Mouse (Mus musculus): ENCODE results near the gene Tll2. TPM values are rescaled to one million over a fixed set of nuclear protein-coding genes. Genes with fewer than 3 reads are reported as not detected.
A peak's percentile ranks its signal among the peaks of the same experiment; 100 is the strongest.

Tll2 gene
- polyA plus RNA-seq, 1 experiment from 2014 or later = 0.95 TPM

GRCm38 (mm10) chr19:41113911-41114531 lies 92.6 kb downstream of the Tll2 start:
- DNase-seq (ENCODE audit: low spot score) = peak; percentile 76
- Histone ChIP-seq H3K4me3 (ENCODE audit: low read depth, low read length) (no peak overlapping the region), H3K9ac (ENCODE audit: low read length) (no peak overlapping the region), H3K36me3 (ENCODE audit: control insufficient read depth, insufficient read depth, low read length) (no peaks in the 10 kb centered on the region), H3K27ac (ENCODE audit: low read depth, low read length) (peak overlapping the region; percentile 25; the same call in 1 of the 2 replicates), H3K27me3 (ENCODE audit: control insufficient read depth, insufficient read depth, low read length) (peaks cover 5% of the 10 kb centered on the region; the same call in 1 of the 2 replicates), H3K9me3 (ENCODE audit: control insufficient read depth, low read length) (no peaks in the 10 kb centered on the region), H3K4me1 (replicated peaks; ENCODE audit: control insufficient read depth, insufficient read depth, low read length) (peaks cover 8% of the 10 kb centered on the region; the same call in 1 of the 2 replicates), H3K4me2 (ENCODE audit: low read depth, low read length, severe bottlenecking) (no peak overlapping the region)
- ATAC-seq (replicated peaks; ENCODE audit: low FRiP score) = peak; percentile 85
- 45% methylated on average over 17 of the region's 17 CpGs for WGBS

GRCm38 (mm10) chr19:41112609-41113008 lies 94.0 kb downstream of the Tll2 start:
- Histone ChIP-seq H3K9ac (ENCODE audit: low read length) (no peak overlapping the region), H3K27ac (ENCODE audit: low read depth, low read length) (no peak overlapping the region), H3K4me1 (replicated peaks; ENCODE audit: control insufficient read depth, insufficient read depth, low read length) (peaks cover 8% of the 10 kb centered on the region; the same call in 1 of the 2 replicates), H3K27me3 (ENCODE audit: control insufficient read depth, insufficient read depth, low read length) (peaks cover 5% of the 10 kb centered on the region; the same call in 1 of the 2 replicates), H3K9me3 (ENCODE audit: control insufficient read depth, low read length) (no peaks in the 10 kb centered on the region), H3K36me3 (ENCODE audit: control insufficient read depth, insufficient read depth, low read length) (no peaks in the 10 kb centered on the region), H3K4me3 (ENCODE audit: low read depth, low read length) (no peak overlapping the region), H3K4me2 (ENCODE audit: low read depth, low read length, severe bottlenecking) (no peak overlapping the region)
- WGBS = 42% methylated on average over 6 of the region's 6 CpGs
- DNase-seq (ENCODE audit: low spot score) (no peak), ATAC-seq (replicated peaks; ENCODE audit: low FRiP score) (no peak)

- no peak for ATAC-seq (replicated peaks; ENCODE audit: low FRiP score)
- no peak for DNase-seq (ENCODE audit: low spot score)
- Histone ChIP-seq H3K9me3 (ENCODE audit: control insufficient read depth, low read length) (no peaks in the 10 kb centered on the region), H3K36me3 (ENCODE audit: control insufficient read depth, insufficient read depth, low read length) (no peaks in the 10 kb centered on the region), H3K27me3 (ENCODE audit: control insufficient read depth, insufficient read depth, low read length) (peaks cover 13% of the 10 kb centered on the region), H3K27ac (ENCODE audit: low read depth, low read length) (no peak overlapping the region), H3K4me1 (replicated peaks; ENCODE audit: control insufficient read depth, insufficient read depth, low read length) (peaks cover 6% of the 10 kb centered on the region; the same call in 1 of the 2 replicates), H3K9ac (ENCODE audit: low read length) (no peak overlapping the region), H3K4me3 (ENCODE audit: low read depth, low read length) (no peak overlapping the region), H3K4me2 (ENCODE audit: low read depth, low read length, severe bottlenecking) (no peak overlapping the region)
- 50% methylated on average over 5 of the region's 5 CpGs for WGBS
Measured at GRCm38 (mm10) chr19:41109991-41110390, 96.6 kb downstream of the Tll2 start.

GRCm38 (mm10) chr19:41109496-41109895 lies 97.1 kb downstream of the Tll2 start:
- DNase-seq (ENCODE audit: low spot score) (peak; percentile 71), ATAC-seq (replicated peaks; ENCODE audit: low FRiP score) (peak; percentile 51; the same call in 1 of the 2 replicates)
- H3K4me3 ChIP-seq (ENCODE audit: low read depth, low read length) = no peak overlapping the region
- peaks cover 3% of the 10 kb centered on the region; the same call in 1 of the 2 replicates for H3K4me1 ChIP-seq (replicated peaks; ENCODE audit: control insufficient read depth, insufficient read depth, low read length)
- H3K9me3 ChIP-seq (ENCODE audit: control insufficient read depth, low read length) = no peaks in the 10 kb centered on the region
- peaks cover 13% of the 10 kb centered on the region for H3K27me3 ChIP-seq (ENCODE audit: control insufficient read depth, insufficient read depth, low read length)
- H3K9ac ChIP-seq (ENCODE audit: low read length) = no peak overlapping the region
- H3K36me3 ChIP-seq (ENCODE audit: control insufficient read depth, insufficient read depth, low read length) = no peaks in the 10 kb centered on the region
- no peak overlapping the region for H3K27ac ChIP-seq (ENCODE audit: low read depth, low read length)
- no peak overlapping the region for H3K4me2 ChIP-seq (ENCODE audit: low read depth, low read length, severe bottlenecking)
- WGBS = 30% methylated on average over 8 of the region's 8 CpGs

- Histone ChIP-seq H3K4me3 (ENCODE audit: low read depth, low read length) (no peak overlapping the region), H3K9me3 (ENCODE audit: control insufficient read depth, low read length) (no peaks in the 10 kb centered on the region), H3K9ac (ENCODE audit: low read length) (no peak overlapping the region), H3K27me3 (ENCODE audit: control insufficient read depth, insufficient read depth, low read length) (peaks cover 13% of the 10 kb centered on the region), H3K4me1 (replicated peaks; ENCODE audit: control insufficient read depth, insufficient read depth, low read length) (no peaks in the 10 kb centered on the region; the same call in 1 of the 2 replicates), H3K27ac (ENCODE audit: low read depth, low read length) (no peak overlapping the region), H3K4me2 (ENCODE audit: low read depth, low read length, severe bottlenecking) (no peak overlapping the region), H3K36me3 (ENCODE audit: control insufficient read depth, insufficient read depth, low read length) (no peaks in the 10 kb centered on the region)
- ATAC-seq (replicated peaks; ENCODE audit: low FRiP score) = no peak
- no peak for DNase-seq (ENCODE audit: low spot score)
- WGBS = 83% methylated on average over 7 of the region's 7 CpGs
Measured at GRCm38 (mm10) chr19:41108666-41109065, 98.0 kb downstream of the Tll2 start.

- no peak for ATAC-seq (replicated peaks; ENCODE audit: low FRiP score)
Measured at GRCm38 (mm10) chr19:41107530-41107929, 99.1 kb downstream of the Tll2 start.

GRCm38 (mm10) chr19:41104922-41105321 lies 101.7 kb downstream of the Tll2 start:
- no peak overlapping the region for H3K4me2 ChIP-seq (ENCODE audit: low read depth, low read length, severe bottlenecking)
- H3K9ac ChIP-seq (ENCODE audit: low read length) = no peak overlapping the region
- DNase-seq (ENCODE audit: low spot score) (peak; percentile 61), ATAC-seq (replicated peaks; ENCODE audit: low FRiP score) (no peak; the same call in 1 of the 2 replicates)
- no peaks in the 10 kb centered on the region; the same call in 1 of the 2 replicates for H3K4me1 ChIP-seq (replicated peaks; ENCODE audit: control insufficient read depth, insufficient read depth, low read length)
- H3K27me3 ChIP-seq (ENCODE audit: control insufficient read depth, insufficient read depth, low read length) = peaks cover 8% of the 10 kb centered on the region
- H3K9me3 ChIP-seq (ENCODE audit: control insufficient read depth, low read length) = no peaks in the 10 kb centered on the region
- no peak overlapping the region for H3K27ac ChIP-seq (ENCODE audit: low read depth, low read length)
- no peaks in the 10 kb centered on the region for H3K36me3 ChIP-seq (ENCODE audit: control insufficient read depth, insufficient read depth, low read length)
- 43% methylated on average over 8 of the region's 8 CpGs for WGBS
- H3K4me3 ChIP-seq (ENCODE audit: low read depth, low read length) = no peak overlapping the region

More at GRCm38 (mm10) chr19:41107530-41107929, 99.1 kb downstream of the Tll2 start:
- no peak for DNase-seq (ENCODE audit: low spot score)
- Histone ChIP-seq H3K4me1 (replicated peaks; ENCODE audit: control insufficient read depth, insufficient read depth, low read length) (no peaks in the 10 kb centered on the region; the same call in 1 of the 2 replicates), H3K36me3 (ENCODE audit: control insufficient read depth, insufficient read depth, low read length) (no peaks in the 10 kb centered on the region), H3K27me3 (ENCODE audit: control insufficient read depth, insufficient read depth, low read length) (peaks cover 13% of the 10 kb centered on the region), H3K27ac (ENCODE audit: low read depth, low read length) (no peak overlapping the region), H3K9me3 (ENCODE audit: control insufficient read depth, low read length) (no peaks in the 10 kb centered on the region), H3K9ac (ENCODE audit: low read length) (no peak overlapping the region), H3K4me2 (ENCODE audit: low read depth, low read length, severe bottlenecking) (no peak overlapping the region), H3K4me3 (ENCODE audit: low read depth, low read length) (no peak overlapping the region)
- WGBS = 68% methylated on average over 8 of the region's 8 CpGs

- Histone ChIP-seq H3K27ac (ENCODE audit: low read depth, low read length) (no peak overlapping the region), H3K9ac (ENCODE audit: low read length) (no peak overlapping the region), H3K27me3 (ENCODE audit: control insufficient read depth, insufficient read depth, low read length) (peaks cover 8% of the 10 kb centered on the region), H3K9me3 (ENCODE audit: control insufficient read depth, low read length) (no peaks in the 10 kb centered on the region), H3K4me1 (replicated peaks; ENCODE audit: control insufficient read depth, insufficient read depth, low read length) (no peaks in the 10 kb centered on the region), H3K4me2 (ENCODE audit: low read depth, low read length, severe bottlenecking) (no peak overlapping the region), H3K4me3 (ENCODE audit: low read depth, low read length) (no peak overlapping the region), H3K36me3 (ENCODE audit: control insufficient read depth, insufficient read depth, low read length) (no peaks in the 10 kb centered on the region)
- 85% methylated on average over 8 of the region's 8 CpGs for WGBS
- no peak for DNase-seq (ENCODE audit: low spot score)
- no peak for ATAC-seq (replicated peaks; ENCODE audit: low FRiP score)
Measured at GRCm38 (mm10) chr19:41101390-41101789, 105.2 kb downstream of the Tll2 start.

- ATAC-seq (replicated peaks; ENCODE audit: low FRiP score) (no peak), DNase-seq (ENCODE audit: low spot score) (no peak)
- Histone ChIP-seq H3K9ac (ENCODE audit: low read length) (no peak overlapping the region), H3K9me3 (ENCODE audit: control insufficient read depth, low read length) (no peaks in the 10 kb centered on the region), H3K36me3 (ENCODE audit: control insufficient read depth, insufficient read depth, low read length) (no peaks in the 10 kb centered on the region), H3K4me3 (ENCODE audit: low read depth, low read length) (no peak overlapping the region), H3K4me1 (replicated peaks; ENCODE audit: control insufficient read depth, insufficient read depth, low read length) (no peaks in the 10 kb centered on the region), H3K4me2 (ENCODE audit: low read depth, low read length, severe bottlenecking) (no peak overlapping the region), H3K27me3 (ENCODE audit: control insufficient read depth, insufficient read depth, low read length) (peaks cover 4% of the 10 kb centered on the region; the same call in 1 of the 2 replicates), H3K27ac (ENCODE audit: low read depth, low read length) (no peak overlapping the region)
- 94% methylated on average over 7 of the region's 7 CpGs for WGBS
Measured at GRCm38 (mm10) chr19:41100863-41101262, 105.8 kb downstream of the Tll2 start.
